Mouse (Mus musculus) adrenal gland, adult 2 months (tissue): ENCODE data around the gene Simc1. TPM values are rescaled to one million over a fixed set of nuclear protein-coding genes. Genes with fewer than 3 reads are reported as not detected.
A peak's percentile ranks its signal among the peaks of the same experiment; 100 is the strongest.

Experiments
- DNase-seq: peaks from one replicate; pipeline ENCODE4 v3.0.0; 2021
- microRNA-seq, 2 experiments: library from miRNA; unstranded; fragments of <30 nt; microRNA quantifications; one replicate each; pipeline ENCODE4 v1.2.0; 2021
- polyA plus RNA-seq: library from polyadenylated mRNA; depleted of rRNA; stranded (reverse); fragments of >200 nt; gene quantifications from 2 replicates; pipeline ENCODE4 v1.2.3, GENCODE M21; 2012; rRNA removed
- total RNA-seq, 2 experiments: library from RNA; stranded (reverse); gene quantifications; 2 replicates each; pipeline ENCODE4 v1.2.3; 2021

The Simc1 gene
- total and polyA plus RNA-seq, 3 experiments, result 14.1 to 27.9 (median 17.5) TPM

DNA sequence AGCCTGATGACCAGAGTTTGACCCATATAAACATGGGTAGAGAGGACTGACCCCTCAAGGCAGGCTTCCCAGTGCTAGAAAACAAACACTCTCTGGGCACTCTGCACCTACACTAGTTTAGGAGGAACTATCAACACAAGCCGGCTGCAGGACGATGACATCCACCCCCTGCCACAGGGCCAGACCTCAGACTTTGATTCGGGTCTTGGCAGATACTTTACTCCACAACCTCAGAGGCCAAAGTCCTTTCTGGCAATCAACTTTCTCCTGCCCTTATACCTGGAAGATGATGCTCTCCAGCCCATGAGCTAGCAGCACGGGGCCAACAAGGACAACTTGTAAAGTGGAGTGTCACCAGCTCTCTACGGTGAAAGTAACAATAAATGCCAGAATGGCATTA, 79.3 kb downstream of the Simc1 start:
- DNase-seq, result no peak

DNA sequence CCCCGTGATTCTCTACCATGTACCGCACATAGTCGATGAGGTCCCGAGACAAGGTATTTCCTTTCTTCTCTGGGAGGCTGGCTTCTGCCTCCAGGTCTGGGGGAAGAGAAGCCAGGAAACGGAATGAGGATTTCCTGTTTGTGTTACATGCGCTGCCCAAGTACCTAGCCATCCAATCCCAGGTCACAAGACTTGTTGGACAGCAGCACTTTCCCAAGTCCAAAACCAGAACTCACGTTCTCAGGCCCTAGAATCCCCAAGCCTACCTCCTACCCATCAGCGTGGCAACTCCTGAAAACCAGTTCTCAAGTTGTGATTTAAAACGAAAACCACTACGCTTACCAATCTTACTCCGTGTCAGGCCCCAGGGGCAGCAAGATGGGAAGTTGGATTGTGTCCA, 82.3 kb downstream of the Simc1 start:
- no peak for DNase-seq

DNA sequence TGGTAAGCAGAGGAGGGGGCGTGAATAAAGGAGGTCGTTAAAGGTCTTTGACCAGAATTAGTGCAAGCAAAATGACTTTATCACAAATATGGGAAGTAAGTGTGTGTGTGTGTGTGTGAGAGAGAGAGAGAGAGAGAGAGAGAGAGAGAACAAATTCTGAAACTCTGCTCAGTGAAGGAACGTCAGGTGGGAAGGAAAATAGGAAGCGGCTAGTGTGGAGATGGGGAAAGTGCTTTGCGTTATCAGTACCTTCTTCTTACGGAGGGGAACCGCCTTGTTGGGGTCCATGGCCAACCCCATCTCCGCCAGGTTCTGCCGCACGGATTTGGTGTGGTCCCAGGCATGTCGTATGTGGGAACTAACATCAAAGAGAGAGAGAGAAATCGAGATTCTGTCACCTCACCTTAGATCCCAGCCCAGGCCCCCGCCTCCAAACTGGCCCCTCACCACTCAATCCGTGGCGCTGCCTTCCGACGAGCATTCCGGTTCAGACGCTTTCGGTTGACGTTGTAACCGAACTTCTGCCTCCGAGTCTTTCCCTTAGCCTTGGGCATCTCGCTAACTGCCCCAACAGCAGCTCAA, 85.9 kb downstream of the Simc1 start:
- no peak for DNase-seq

DNA sequence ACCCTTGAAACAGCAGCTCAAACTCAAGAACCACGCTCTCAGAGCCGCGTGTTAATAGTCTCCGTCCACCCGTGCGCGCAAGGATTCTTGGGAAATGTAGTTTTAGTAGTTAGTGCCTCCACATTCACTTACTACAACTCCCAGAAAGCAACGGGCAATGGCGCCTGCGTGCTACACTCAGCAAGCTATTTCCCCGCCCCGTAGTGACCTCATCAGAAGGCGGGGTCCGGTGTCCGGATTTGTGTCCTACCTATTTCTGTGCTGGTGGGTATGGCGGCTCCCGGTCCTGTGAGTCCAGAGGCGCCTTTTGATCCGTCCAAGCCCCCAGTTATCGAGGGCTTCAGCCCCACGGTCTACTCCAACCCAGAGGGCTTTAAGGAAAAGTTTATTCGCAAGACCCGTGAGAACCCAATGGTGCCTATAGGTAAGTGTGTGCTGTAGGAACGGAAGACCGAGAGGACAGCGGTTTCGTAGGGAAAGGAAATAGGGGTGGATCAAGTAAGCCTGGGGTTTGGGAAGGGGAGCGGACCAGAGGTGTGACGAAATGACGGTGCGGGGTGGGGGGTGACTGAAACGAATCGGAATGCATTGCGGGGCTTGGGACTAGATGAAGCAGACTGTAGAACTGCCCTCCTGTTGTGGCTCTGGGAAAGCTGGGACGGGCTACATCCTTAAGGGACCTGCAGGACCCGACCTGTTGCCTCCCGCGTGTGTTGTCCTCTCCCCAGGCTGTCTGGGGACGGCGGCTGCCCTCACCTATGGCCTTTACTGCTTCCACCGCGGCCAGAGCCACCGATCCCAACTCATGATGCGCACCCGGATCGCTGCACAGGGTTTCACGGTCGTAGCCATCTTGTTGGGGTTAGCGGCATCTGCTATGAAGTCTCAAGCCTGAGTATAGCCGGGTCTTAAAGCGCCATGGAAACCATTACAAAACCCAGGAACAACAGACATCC, 86.7 kb downstream of the Simc1 start, which contains the start of the genes Nop16 and Higd2a:
Gene Nop16, minus strand, starts transcription at position 95 of the 956 bp plus-strand sequence.
Gene Higd2a, plus strand, starts transcription at position 212 of the 956 bp plus-strand sequence.
- DNase-seq, result peak; percentile 98

DNA sequence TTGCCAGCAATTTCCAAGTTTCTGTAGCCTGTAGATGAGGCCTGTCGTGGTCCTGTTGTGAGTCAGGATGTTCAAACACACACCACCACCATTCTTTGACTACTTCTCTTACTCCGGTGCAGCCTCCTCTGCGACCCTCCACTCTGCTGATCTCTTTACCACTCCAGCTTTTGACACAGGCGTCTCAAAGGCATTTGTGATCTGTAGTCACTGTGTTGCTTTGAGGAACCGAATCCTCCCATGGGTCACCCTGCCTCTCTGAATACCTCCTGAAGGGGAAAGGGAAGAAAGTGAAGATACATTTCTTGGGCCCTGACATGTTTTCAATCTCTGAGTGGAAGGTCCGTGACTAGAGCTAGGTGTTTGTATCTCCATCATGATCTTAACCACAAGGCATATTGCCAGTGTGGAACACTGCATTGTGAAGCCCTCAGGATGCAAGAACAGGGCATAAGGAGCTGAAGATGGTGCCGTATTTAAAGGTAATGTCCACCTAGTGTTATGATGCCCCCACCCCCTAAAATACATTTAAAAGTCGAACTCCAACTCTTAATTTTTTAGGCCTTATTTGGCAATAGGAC, 88.3 kb downstream of the Simc1 start:
- DNase-seq, result no peak

DNA sequence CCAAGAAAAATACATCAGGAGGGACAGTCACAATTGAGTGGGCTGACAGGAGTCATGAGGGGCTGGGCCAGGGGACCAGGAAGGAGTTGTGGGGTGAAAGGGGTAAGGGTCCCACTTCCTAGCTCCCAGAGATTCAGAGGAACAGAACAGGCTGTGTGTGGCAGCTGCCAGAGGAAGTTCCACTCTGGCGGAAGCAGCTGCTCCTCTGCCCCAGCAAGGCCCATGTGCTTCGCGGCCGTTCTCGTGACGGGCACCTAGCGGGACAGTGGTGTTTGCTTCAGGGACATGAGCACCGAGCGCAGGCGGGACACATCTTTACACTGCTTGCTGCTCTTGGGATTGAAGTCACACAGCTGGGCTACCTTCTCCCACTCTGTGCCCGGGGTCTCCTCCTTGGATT, 90.0 kb downstream of the Simc1 start:
- no peak for DNase-seq

DNA sequence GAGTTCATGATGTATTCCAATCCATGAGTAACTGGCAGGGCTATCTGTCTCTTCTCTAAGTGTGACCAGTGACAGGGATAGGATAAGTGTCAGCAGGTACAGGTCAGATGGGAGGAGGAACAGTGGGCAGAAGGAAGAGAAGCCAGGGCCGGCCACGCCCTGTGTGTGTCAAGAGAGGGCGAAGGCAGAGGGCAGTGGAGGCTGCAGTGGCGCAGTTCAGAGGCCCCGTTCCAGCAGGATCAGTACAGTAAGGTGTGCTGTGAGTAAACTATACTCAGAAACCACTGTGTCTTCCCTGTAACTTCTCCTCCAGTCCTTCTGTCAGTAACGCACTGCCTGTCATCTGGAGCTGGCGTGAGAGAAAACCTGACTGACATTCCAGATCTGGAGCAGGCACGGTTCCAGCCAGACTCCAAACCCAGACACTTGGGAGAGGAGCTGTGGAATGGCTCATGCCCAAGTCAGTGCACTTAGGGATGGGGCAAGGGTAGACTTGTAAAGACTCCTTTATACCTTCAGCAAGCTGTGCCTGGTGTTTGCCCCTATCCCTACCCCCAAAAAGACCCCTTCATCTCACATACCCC, 92.6 kb downstream of the Simc1 start:
- no peak for DNase-seq

DNA sequence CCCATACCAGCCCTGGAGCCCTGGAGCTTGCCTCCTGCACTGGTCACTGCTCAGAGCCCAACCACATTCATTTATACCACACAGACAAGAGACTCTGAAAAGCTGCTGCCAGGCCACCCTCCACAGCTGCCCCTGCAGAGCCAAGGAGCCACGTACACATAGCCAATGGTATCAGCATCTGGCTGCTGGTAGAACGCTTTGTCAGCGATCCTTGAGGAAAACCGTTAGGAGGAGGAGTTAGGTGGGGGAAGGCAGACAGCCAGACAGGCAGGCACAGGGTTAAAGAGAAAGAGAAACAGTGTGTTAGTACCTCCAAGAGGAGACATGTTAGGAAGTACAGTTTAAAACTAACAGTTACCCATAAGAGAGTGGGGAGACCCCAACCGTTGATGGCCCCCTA, 93.3 kb downstream of the Simc1 start:
- no peak for DNase-seq

DNA sequence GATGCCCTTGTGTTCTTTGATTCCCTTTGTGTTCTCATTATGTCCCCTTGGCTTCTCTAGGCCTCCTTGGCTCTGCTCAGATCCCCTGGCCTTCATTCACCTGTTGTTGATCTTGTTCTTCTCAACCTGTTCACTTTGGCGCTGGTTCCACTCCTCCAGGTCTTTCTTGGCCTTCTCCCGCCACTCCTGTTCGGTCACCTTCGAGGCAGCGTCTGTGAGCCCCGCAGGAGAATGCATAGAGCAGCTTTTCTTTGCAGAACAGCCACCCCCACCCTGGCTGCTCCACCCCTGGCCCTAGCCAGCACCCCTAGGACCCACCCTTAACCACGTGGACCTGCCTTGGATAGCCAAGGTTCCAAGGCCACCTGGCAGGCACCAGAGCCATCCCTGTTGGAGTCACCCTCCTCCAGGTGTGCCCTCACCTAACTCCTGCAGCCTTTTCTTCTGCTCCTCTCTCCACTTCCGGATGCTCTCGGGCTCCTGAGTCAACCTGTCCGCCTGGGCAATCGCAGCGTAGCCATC, 95.1 kb downstream of the Simc1 start:
- DNase-seq, result no peak

Small RNA genes within 50 kb of the gene (microRNA-seq; reads per million reads assigned to microRNA genes)
- 0 reads per million in 2 experiments for gene Gm24195

Other genes with a start within 250 kb of the Simc1 start
- gene Cplx2, start 132.4 kb upstream of the Simc1 start, total RNA-seq, result 10 to 100 TPM; 20.3 to 20.8 TPM
- gene Cplx2, start 132.4 kb upstream of the Simc1 start, polyA plus RNA-seq, result 22.6 and 23.8 TPM in 2 replicates
- gene Thoc3, start 34.9 kb upstream of the Simc1 start, total RNA-seq, result 10 to 100 TPM; 33.6 to 46.0 TPM
- 49.9 and 54.8 TPM in 2 replicates for gene Thoc3, start 34.9 kb upstream of the Simc1 start, polyA plus RNA-seq
- 100 to 1,000 TPM; 185 to 194 TPM for gene 4833439L19Rik, start 61.7 kb downstream of the Simc1 start, total RNA-seq
- 156 and 161 TPM in 2 replicates for gene 4833439L19Rik, start 61.7 kb downstream of the Simc1 start, polyA plus RNA-seq
- gene Arl10, start 71.2 kb downstream of the Simc1 start, total RNA-seq, result 10 to 100 TPM; 35.4 to 61.7 TPM
- 62.5 and 69.5 TPM in 2 replicates for gene Arl10, start 71.2 kb downstream of the Simc1 start, polyA plus RNA-seq
- gene Nop16, start 86.3 kb downstream of the Simc1 start, total RNA-seq, result 10 to 100 TPM; 57.9 to 59.3 TPM
- 3.2 and 3.3 TPM in 2 replicates for gene Nop16, start 86.3 kb downstream of the Simc1 start, polyA plus RNA-seq
- gene Higd2a, start 86.4 kb downstream of the Simc1 start, total RNA-seq, result 100 to 1,000 TPM; 275 to 281 TPM
- 169 TPM in 2 replicates for gene Higd2a, start 86.4 kb downstream of the Simc1 start, polyA plus RNA-seq
- 100 to 1,000 TPM in 1 of 2 experiments, 10 to 100 TPM in 1; 73.6 to 190 TPM for gene Cltb, start 107.6 kb downstream of the Simc1 start, total RNA-seq
- gene Cltb, start 107.6 kb downstream of the Simc1 start, polyA plus RNA-seq, result 60.3 and 70.6 TPM in 2 replicates
- 10 to 100 TPM; 79.4 to 82.3 TPM for gene Faf2, start 118.0 kb downstream of the Simc1 start, total RNA-seq
- 15.7 and 21.0 TPM in 2 replicates for gene Faf2, start 118.0 kb downstream of the Simc1 start, polyA plus RNA-seq
- gene Rnf44, start 190.1 kb downstream of the Simc1 start, total RNA-seq, result 100 to 1,000 TPM; 114 to 119 TPM
- 511 and 555 TPM in 2 replicates for gene Rnf44, start 190.1 kb downstream of the Simc1 start, polyA plus RNA-seq
- gene Cdhr2, start 197.7 kb downstream of the Simc1 start, total RNA-seq, result under 1 TPM in 1 of 2 experiments, not detected in 1; 0.06 TPM
- not detected in 2 replicates for gene Cdhr2, start 197.7 kb downstream of the Simc1 start, polyA plus RNA-seq
- 1 to 10 TPM; 2.3 to 4.3 TPM for gene Gprin1, start 246.1 kb downstream of the Simc1 start, total RNA-seq
- 1.9 and 2.6 TPM in 2 replicates for gene Gprin1, start 246.1 kb downstream of the Simc1 start, polyA plus RNA-seq